Mouse (Mus musculus) stomach, postnatal 0 days (tissue): Measurements from ENCODE around the gene Gm19426.

Source experiments
- CTCF ChIP-seq: IDR thresholded peaks from 2 replicates; pipeline ENCODE4 v1.5.1; 2016; ENCODE audit warnings: antibody characterized with exemption, low read depth, mild to moderate bottlenecking, moderate library complexity
- EP300 ChIP-seq: optimal IDR thresholded peaks from 2 replicates; pipeline ENCODE3; 2016; ENCODE audit warnings: antibody characterized with exemption

DNA sequence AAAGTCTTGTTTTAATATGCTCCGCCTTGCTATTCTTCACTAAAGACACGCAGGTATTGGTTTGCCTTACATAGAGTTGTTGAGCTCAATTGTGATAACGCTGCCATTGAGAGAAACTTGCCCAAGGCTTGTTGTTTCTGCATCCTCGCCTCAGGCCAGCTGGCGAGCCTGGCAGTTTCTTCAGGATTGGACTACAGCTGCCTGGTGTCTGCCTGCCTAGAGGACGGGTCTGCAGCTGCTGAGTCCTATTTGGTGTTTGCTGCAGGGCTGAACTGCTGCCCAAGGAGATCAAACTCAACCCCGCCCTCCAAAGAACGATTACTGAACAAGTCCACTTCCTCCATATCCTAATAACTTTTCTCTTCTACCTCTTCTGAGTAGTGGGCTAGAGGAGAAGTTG, 17.3 kb upstream of the Gm19426 start:
- no peak for TF ChIP-seq CTCF
- TF ChIP-seq EP300 = no peak
